Mouse (Mus musculus) limb, embryonic 15.5 days (tissue): Measurements from ENCODE around the gene Tubb1. TPM values are rescaled to one million over a fixed set of nuclear protein-coding genes. Genes with fewer than 3 reads are reported as not detected.
A peak's percentile ranks its signal among the peaks of the same experiment; 100 is the strongest.

Experiments used
- ATAC-seq: fragments of 200-750 bp; cut with Nextera tagmentation; 2 replicates; pipeline ENCODE4 v1.8.0; 2017; ENCODE audit warnings: low read depth, moderate TSS enrichment; ENCODE audit not compliant: insufficient number of reproducible peaks, low FRiP score, low TSS enrichment
- H3K27ac ChIP-seq: fragments of 300-500 bp; sonication (generic); 2 replicates; pipeline ENCODE4 v1.5.1; 2015; ENCODE audit warnings: moderate library complexity, mild to moderate bottlenecking, inconsistent platforms
- H3K27me3 ChIP-seq: fragments of 300-500 bp; sonication (generic); 2 replicates; pipeline ENCODE4 v1.6.1; 2015; ENCODE audit warnings: inconsistent platforms
- H3K36me3 ChIP-seq: fragments of 300-500 bp; sonication (generic); 2 replicates; pipeline ENCODE4 v1.6.1; 2015; ENCODE audit warnings: inconsistent platforms
- H3K4me1 ChIP-seq: fragments of 300-500 bp; sonication (generic); 2 replicates; pipeline ENCODE4 v1.6.1; 2015; ENCODE audit warnings: inconsistent platforms
- H3K4me2 ChIP-seq: fragments of 300-500 bp; sonication (generic); 2 replicates; pipeline ENCODE4 v1.6.1; 2015; ENCODE audit warnings: mild to moderate bottlenecking, inconsistent platforms
- H3K4me3 ChIP-seq: fragments of 300-500 bp; sonication (generic); 2 replicates; pipeline ENCODE4 v1.5.1; 2015; ENCODE audit warnings: mild to moderate bottlenecking, inconsistent platforms
- H3K9ac ChIP-seq: fragments of 300-500 bp; sonication (generic); 2 replicates; pipeline ENCODE4 v1.6.1; 2015; ENCODE audit warnings: inconsistent platforms
- H3K9me3 ChIP-seq: fragments of 300-500 bp; sonication (generic); 2 replicates; pipeline ENCODE4 v1.6.1; 2016; ENCODE audit warnings: inconsistent platforms
- WGBS: fragments of 180-500 bp; shearing (Covaris S2); methylation state at CpG from one replicate; pipeline ENCODE4 v1.1.7; 2015; 5-methylcytosine and 5-hydroxymethylcytosine counted together
- polyA plus RNA-seq: library from polyadenylated mRNA; unstranded; fragments of >200 nt; fragmentation: Nextera tagmentation; extraction: Ambion mirVana; gene quantifications from 2 replicates; pipeline ENCODE4 v1.2.1, GENCODE M21; 2015

Tubb1 gene
- 0.92 and 2.4 TPM in 2 replicates for polyA plus RNA-seq

DNA sequence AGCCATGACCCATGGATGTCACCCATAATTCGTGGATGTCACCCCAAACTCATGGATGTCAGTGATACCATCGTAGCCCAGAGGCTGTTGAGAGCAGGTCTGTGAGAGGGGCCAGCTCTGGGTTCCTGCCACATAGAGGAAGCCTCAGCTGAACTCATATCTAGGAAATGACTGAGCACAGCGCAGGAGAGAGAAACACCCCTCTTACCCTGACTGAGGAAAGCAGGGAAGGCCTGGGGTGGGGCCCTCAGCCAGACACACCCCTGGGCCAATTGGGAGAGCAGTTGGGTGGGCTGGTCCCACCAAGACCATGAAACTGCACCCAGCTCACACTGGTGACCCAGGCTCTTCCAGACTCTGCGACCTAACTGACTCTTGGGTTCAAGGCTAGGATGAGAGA is at the start of gene Tubb1:
Tubb1 (plus strand) TSS at position 343 of the 400 bp plus-strand sequence.
- WGBS: 65% methylated on average over 4 of the region's 4 CpGs
- Histone ChIP-seq H3K4me2 (no peak within 1 kb of the TSS), H3K4me3 (no peak within 1 kb of the TSS), H3K4me1 (no peaks in the 10 kb centered on the region), H3K36me3 (no peaks in the 10 kb centered on the region), H3K9ac (no peak within 1 kb of the TSS), H3K27ac (no peak within 1 kb of the TSS), H3K9me3 (no peaks in the 10 kb centered on the region), H3K27me3 (no peaks in the 10 kb centered on the region)
- no peak for ATAC-seq

DNA sequence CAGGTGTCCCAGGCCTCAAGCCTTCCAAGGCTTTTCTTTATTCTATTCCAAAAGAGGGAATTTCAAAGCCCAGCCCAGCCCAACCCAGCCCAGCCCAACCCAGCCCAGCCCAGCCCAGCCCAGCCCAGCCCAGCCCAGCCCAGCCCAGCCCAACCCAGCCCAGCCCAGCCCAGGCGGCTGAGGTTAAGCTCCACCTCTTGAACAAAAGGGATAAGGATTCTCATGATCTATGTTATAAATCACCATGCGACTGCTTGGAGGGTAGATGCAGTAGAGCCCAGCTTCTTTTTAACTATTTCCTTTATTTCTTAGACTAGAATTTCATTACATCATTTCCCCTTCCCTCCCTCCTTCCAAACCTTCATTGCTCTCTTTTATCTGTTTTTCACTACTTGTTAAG is 40.3 kb upstream of the Tubb1 start:
- no peaks in the 10 kb centered on the region for H3K36me3 ChIP-seq

DNA sequence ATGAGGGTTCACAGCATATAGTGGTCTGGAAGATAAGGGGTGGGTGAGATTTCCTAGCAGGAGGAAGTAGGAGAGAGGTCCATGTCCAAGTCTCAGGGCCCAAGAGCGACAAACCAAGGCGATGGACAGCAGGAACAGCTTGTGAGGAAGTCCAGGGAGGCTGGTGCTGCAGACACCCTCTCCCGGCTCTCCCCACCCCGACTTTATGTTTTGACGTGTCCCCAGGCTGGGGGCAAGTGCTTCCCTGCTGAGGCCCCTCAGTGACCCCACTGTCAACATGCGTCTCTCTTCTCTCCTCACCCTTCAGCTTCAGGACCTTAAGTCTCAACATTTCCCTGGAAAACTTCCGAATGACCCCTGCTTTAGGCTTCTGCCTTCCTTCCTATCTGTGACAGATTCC is 37.4 kb upstream of the Tubb1 start:
- H3K4me1 ChIP-seq: peaks cover 12% of the 10 kb centered on the region
- no peaks in the 10 kb centered on the region for H3K9me3 ChIP-seq
- no peak overlapping the region for H3K27ac ChIP-seq
- no peaks in the 10 kb centered on the region for H3K27me3 ChIP-seq
- no peak overlapping the region for H3K9ac ChIP-seq
- WGBS: 70% methylated on average over 7 of the region's 7 CpGs
- H3K36me3 ChIP-seq: 0 out of 2 replicates have a peak, but pooled peaks cover 3% of the 10 kb centered on the region
- H3K4me3 ChIP-seq: no peak overlapping the region
- no peak overlapping the region for H3K4me2 ChIP-seq
- ATAC-seq: no peak

More for the DNA sequence above, 40.3 kb upstream of the Tubb1 start:
- H3K9me3 ChIP-seq: no peaks in the 10 kb centered on the region
- H3K27me3 ChIP-seq: no peaks in the 10 kb centered on the region
- 49% methylated on average over 2 of the region's 2 CpGs for WGBS
- no peaks in the 10 kb centered on the region for H3K4me1 ChIP-seq
- H3K27ac ChIP-seq: no peak overlapping the region
- no peak for ATAC-seq
- no peak overlapping the region for H3K9ac ChIP-seq
- no peak overlapping the region for H3K4me3 ChIP-seq
- no peak overlapping the region for H3K4me2 ChIP-seq

DNA sequence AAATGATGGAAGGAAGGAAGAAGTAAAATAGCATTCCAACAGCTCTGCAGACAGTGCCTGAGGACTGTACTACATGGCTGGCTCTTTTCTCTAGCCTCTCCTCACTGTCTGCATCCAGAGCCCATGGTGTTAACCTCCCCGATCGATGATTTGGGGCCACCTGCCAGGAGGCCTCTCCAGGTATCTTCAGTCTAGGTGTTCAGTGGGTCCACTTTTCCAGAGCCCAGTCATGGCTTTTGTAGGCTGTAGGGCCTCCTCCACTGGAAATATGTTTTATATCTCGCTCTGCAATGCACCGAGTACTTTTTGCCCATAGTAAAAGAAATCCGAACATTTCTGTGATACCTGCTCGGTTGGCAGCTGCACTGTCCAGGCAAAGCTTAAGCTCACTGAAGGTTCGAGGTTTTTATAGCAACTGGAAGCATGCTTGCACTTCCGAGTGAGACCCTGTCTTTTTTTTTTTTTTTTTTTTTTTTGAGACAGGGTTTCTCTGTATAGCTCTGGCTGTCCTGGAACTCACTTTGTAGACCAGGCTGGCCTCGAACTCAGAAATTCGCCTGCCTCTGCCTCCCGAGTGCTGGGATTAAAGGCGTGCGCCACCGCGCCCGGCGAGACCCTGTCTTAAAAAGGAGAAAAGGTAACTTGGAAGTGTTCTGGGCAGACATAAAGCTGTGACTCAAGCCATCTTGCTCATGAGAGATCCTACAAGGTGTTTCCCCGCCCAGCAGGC is 35.3 kb upstream of the Tubb1 start:
- WGBS: 48% methylated on average over 18 of the region's 18 CpGs
- H3K36me3 ChIP-seq: peaks cover 7% of the 10 kb centered on the region; the same call in 1 of the 2 replicates
- no peaks in the 10 kb centered on the region for H3K27me3 ChIP-seq
- peak overlapping the region; percentile 81 for H3K4me3 ChIP-seq
- ATAC-seq: peak; percentile 11; the same call in 1 of the 2 replicates
- H3K4me2 ChIP-seq: peak overlapping the region; percentile 86
- H3K27ac ChIP-seq: no peak overlapping the region
- H3K4me1 ChIP-seq: peaks cover 12% of the 10 kb centered on the region
- no peaks in the 10 kb centered on the region for H3K9me3 ChIP-seq
- no peak overlapping the region for H3K9ac ChIP-seq

DNA sequence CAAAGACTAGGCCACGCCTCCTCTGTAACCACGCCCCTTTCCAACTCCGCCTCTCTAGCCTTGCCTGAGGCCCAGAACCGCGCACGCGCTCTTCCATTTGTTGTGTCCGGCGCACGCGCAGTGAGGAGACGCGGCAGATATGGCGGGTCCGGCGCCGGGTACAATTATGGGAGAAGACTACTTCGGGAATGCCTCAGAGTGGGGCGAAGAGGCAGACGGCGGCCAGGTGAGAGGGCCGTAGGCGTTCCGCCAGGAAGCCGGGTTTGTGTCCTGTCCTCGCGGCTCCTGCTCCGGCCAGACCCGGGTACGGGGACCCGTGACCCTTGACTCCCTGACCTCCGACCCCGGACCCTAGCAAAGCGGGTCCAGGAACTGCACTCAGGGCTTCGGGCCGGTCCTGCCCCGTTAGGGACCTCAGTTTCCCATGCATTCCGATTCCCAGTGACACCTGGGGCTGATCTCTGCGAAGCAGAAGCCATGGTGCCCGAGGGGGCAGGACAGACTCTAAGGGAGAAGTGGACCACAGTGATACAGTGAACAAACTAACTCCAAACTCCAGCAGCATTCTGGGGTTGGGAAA is 34.7 kb upstream of the Tubb1 start, which contains the start of gene Nelfcd:
Nelfcd (plus strand) TSS at position 74 of the 580 bp plus-strand sequence.
- WGBS: under 1% methylated on average over 40 of the region's 40 CpGs
- Histone ChIP-seq H3K4me2 (peak within 1 kb of the TSS; percentile 86), H3K4me1 (peaks cover 12% of the 10 kb centered on the region), H3K9ac (peak within 1 kb of the TSS; percentile 80), H3K9me3 (no peaks in the 10 kb centered on the region), H3K27me3 (no peaks in the 10 kb centered on the region), H3K4me3 (peak within 1 kb of the TSS; percentile 81), H3K27ac (no peak within 1 kb of the TSS), H3K36me3 (peaks cover 10% of the 10 kb centered on the region)
- peak; percentile 85 for ATAC-seq

DNA sequence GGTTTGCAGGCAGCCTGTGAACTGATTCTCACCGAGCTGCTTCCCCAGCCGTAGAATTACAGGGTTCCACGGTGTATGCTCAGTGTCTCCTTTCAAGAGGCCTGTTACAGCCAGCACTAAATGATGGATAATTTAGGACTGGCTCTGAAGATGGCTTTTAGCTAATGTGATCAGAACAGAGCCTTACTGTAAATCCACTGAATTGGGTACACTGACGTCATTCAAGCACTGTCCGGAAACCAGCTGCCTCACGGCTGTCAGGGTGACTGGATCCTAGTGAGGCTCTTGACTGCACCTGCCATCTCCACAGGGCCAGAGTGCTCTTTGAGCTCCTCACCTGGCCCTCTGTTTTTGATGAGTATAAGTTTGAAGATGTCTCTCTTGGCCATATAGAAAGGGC is 29.4 kb upstream of the Tubb1 start:
- H3K9ac ChIP-seq: no peak overlapping the region
- H3K9me3 ChIP-seq: no peaks in the 10 kb centered on the region
- H3K4me2 ChIP-seq: no peak overlapping the region
- WGBS: 88% methylated on average over 6 of the region's 6 CpGs
- peaks cover 62% of the 10 kb centered on the region for H3K36me3 ChIP-seq
- no peaks in the 10 kb centered on the region for H3K27me3 ChIP-seq
- no peak overlapping the region for H3K4me3 ChIP-seq
- no peak overlapping the region for H3K27ac ChIP-seq
- peaks cover 9% of the 10 kb centered on the region for H3K4me1 ChIP-seq
- no peak for ATAC-seq

DNA sequence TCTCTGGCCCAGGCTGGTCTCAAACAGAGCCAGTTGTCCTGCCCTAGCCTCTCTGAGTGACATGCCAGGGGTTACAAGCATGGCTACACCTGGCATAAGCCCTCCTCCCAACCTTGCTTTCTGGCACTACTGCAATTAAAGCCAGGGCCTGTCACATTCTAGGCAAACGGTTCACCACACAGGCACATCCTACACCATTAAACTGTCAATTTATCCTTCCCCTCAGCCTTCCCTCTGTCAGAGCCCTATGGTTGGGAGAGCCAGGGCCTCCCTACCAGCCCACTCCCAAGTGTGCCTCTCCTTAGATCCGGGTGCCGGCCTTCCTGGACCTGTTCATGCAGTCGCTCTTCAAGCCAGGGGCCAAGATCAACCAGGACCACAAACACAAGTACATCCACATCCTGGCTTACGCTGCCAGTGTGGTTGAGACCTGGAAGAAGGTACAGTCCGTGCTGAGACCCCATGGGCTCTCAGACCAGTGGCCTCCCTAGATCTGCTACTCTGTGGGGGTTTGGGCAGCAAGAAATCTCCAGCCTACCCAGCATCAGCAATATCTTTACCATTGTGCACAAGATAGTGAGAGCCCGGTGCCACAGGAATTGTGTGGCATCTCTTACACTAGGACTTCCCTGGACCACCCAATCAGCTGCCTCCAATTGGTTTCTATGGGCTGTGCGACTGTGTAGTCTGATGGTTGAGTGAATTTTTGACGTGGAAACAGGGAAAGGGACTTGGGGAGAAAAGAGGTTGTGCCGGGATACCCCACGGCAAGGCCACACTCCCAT is 26.0 kb upstream of the Tubb1 start:
- H3K9me3 ChIP-seq: no peaks in the 10 kb centered on the region
- H3K4me1 ChIP-seq: no peaks in the 10 kb centered on the region
- H3K27ac ChIP-seq: no peak overlapping the region
- no peak for ATAC-seq
- H3K4me2 ChIP-seq: no peak overlapping the region
- H3K4me3 ChIP-seq: no peak overlapping the region
- peaks cover 90% of the 10 kb centered on the region for H3K36me3 ChIP-seq
- WGBS: 87% methylated on average over 11 of the region's 11 CpGs
- H3K27me3 ChIP-seq: no peaks in the 10 kb centered on the region
- no peak overlapping the region for H3K9ac ChIP-seq

DNA sequence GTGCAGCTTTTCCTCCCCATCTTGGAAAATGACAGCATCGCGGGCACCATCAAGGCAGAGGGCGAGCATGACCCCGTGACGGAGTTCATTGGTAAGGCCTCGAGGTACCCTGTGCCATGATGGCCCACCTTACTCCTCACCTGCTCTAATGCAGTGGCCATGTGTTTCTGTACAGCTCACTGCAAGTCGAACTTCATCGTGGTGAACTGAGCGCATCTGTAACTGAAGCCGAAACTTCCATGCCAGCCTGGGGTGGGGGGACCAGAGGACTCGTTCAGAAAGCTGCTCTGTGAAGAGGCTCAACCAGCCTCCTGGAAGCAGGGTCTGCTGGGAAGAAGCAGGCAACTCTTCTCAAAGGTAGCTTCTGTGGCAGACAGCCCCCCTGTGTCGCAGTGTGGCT is 23.6 kb upstream of the Tubb1 start:
- WGBS: 93% methylated on average over 12 of the region's 12 CpGs

DNA sequence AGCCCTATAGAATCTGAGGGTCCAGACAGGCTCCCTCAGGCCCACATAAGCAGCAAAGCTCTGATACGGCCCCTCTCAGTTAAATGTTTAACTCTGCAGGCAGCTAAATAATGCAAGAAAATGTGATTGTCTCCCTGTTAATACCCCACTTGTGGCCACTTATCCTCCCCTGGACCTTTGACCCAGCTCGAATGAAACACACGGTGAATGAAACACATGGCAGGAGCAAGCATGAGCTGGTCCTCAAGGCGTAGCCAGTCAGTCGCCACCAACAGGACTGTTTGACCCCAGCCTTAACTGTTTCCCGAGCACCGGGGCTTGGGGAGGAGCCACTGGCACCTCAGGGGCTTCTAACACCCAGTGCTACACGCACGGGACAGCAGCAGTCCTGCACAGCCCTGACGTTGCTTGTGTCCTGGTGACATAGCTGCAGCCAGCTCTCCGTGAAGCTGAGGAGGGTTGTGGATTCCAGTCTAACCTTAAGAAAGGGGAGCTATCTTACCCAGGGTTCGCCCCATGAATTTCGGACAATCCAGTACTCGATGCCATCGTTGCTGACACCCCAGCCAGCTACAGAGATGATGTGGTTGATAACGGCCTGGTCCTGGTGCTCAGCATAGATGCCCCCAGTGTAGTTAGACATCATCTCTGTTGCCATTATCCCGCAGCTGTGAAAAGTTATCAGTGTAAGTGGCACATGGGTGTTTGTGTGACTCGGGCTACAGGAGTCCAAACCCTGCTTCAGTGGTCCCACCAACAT is 22.2 kb upstream of the Tubb1 start:
- no peaks in the 10 kb centered on the region for H3K4me1 ChIP-seq
- no peak overlapping the region for H3K4me3 ChIP-seq
- ATAC-seq: no peak
- 83% methylated on average over 18 of the region's 18 CpGs for WGBS
- H3K9me3 ChIP-seq: no peaks in the 10 kb centered on the region
- H3K4me2 ChIP-seq: no peak overlapping the region
- no peak overlapping the region for H3K27ac ChIP-seq
- H3K27me3 ChIP-seq: no peaks in the 10 kb centered on the region
- H3K9ac ChIP-seq: no peak overlapping the region
- H3K36me3 ChIP-seq: peaks cover 84% of the 10 kb centered on the region

More for the DNA sequence above, 23.6 kb upstream of the Tubb1 start:
- H3K27ac ChIP-seq: no peak overlapping the region
- H3K9ac ChIP-seq: no peak overlapping the region
- no peak overlapping the region for H3K4me2 ChIP-seq
- H3K36me3 ChIP-seq: peaks cover 89% of the 10 kb centered on the region
- no peak for ATAC-seq
- H3K9me3 ChIP-seq: no peaks in the 10 kb centered on the region
- H3K4me3 ChIP-seq: no peak overlapping the region
- H3K4me1 ChIP-seq: no peaks in the 10 kb centered on the region
- no peaks in the 10 kb centered on the region for H3K27me3 ChIP-seq

DNA sequence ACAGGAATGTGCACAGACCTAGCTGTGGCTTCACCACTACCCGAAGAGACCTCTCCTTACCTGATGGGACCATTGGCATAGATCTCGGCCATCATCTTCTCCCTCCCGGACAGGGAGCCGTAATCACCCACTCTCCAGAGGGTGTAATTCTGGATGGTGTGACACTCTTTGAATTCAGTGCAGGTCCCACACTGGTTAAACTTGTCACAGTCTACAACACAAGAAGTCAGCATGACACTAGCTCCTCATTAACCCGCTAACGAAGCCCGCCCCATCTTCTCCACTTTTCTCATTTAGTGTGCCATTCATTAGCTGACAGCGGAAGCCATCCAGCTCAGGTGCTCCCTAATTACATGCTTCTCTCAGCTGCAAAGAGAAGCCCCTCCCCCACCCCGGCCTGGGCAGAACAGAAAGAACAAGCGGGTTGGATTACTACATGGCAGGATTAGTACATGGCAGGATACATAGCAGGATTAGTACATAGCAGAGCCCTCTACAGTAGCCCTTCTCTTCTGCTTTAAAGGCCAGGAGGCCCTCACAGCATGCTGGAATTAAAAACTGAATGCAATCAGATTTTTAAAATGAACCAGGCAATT is 21.4 kb upstream of the Tubb1 start:
- no peak overlapping the region for H3K27ac ChIP-seq
- H3K36me3 ChIP-seq: peaks cover 82% of the 10 kb centered on the region
- no peak overlapping the region for H3K9ac ChIP-seq
- H3K27me3 ChIP-seq: no peaks in the 10 kb centered on the region
- no peaks in the 10 kb centered on the region for H3K4me1 ChIP-seq
- no peaks in the 10 kb centered on the region for H3K9me3 ChIP-seq
- H3K4me2 ChIP-seq: no peak overlapping the region
- 74% methylated on average over 10 of the region's 10 CpGs for WGBS
- no peak for ATAC-seq
- no peak overlapping the region for H3K4me3 ChIP-seq

DNA sequence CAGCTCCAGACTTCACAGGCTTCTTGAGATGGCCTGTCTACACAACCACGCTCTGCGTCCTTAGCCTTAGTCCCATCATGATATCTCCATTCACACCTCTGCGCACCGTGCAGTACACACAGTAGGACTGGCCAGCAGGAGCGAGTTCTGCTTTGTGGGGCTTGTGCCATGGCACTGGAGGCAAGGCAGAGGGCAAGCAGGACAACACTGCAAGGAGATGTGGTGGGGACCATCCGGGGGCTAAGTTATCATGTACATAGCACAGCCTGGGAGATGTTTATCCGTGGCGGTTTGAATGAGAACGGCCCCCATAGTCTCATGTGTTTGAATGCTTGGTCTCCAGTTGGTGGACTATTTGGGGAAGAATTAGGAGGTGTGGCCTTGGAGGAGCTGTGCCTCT is 15.6 kb upstream of the Tubb1 start:
- Histone ChIP-seq H3K27me3 (no peaks in the 10 kb centered on the region), H3K4me2 (no peak overlapping the region), H3K27ac (no peak overlapping the region), H3K9ac (no peak overlapping the region), H3K9me3 (no peaks in the 10 kb centered on the region), H3K4me1 (peaks cover 31% of the 10 kb centered on the region), H3K36me3 (peaks cover 40% of the 10 kb centered on the region), H3K4me3 (no peak overlapping the region)
- 94% methylated on average over 9 of the region's 9 CpGs for WGBS
- no peak for ATAC-seq
